Mouse (Mus musculus): ENCODE measurements around the gene Vwa8. TPM values are rescaled to one million over a fixed set of nuclear protein-coding genes. Genes with fewer than 3 reads are reported as not detected.

Gene Vwa8
- total and polyA plus RNA-seq, 3 experiments = 12.4 to 17.5 (median 15.9) TPM

- Histone ChIP-seq H3K27ac (ENCODE audit: insufficient read depth, low read depth) (no peak overlapping the region), H3K36me3 (replicated peaks in 1 of 2; ENCODE audit: control insufficient read depth in 1 of 2, insufficient read depth in 1 of 2, low read length in 1 of 2) (no peaks in the 10 kb centered on the region), H3K4me1 (ENCODE audit: control insufficient read depth in 1 of 2, insufficient read depth in 2 of 2) (peaks cover 0 to 28% of the 10 kb centered on the region in 2 experiments; a peak in 2 of 4 replicates), H3K4me2 (ENCODE audit: insufficient read depth, low read depth, poor library complexity, severe bottlenecking) (no peak overlapping the region), H3K27me3 (replicated peaks) (no peaks in the 10 kb centered on the region), H3K9me3 (replicated peaks; ENCODE audit: low read length) (no peaks in the 10 kb centered on the region), H3K79me2 (replicated peaks; ENCODE audit: control insufficient read depth, extremely low read depth, insufficient read depth, poor library complexity, severe bottlenecking) (no peaks in the 10 kb centered on the region), H3K4me3 (replicated peaks in 1 of 3; ENCODE audit: low read depth in 2 of 3, low read length in 2 of 3, poor library complexity in 1 of 3) (no peak overlapping the region), H3K9ac (ENCODE audit: insufficient read depth, low read depth) (no peak overlapping the region)
- no peak for TF ChIP-seq TCF12 (IDR thresholded peaks at IDR 0.05; ENCODE audit: low read depth, low read length)
- no peak for TF ChIP-seq RCOR1 (conservative IDR thresholded peaks at IDR 0.05; ENCODE audit: low read depth, low read length)
- no peak for TF ChIP-seq GABPA (IDR thresholded peaks at IDR 0.05; ENCODE audit: insufficient replicate concordance, low read depth, low read length)
- no peak for TF ChIP-seq SIN3A (IDR thresholded peaks at IDR 0.05; ENCODE audit: low read length)
- TF ChIP-seq E2F4 (IDR thresholded peaks at IDR 0.05; ENCODE audit: insufficient replicate concordance, low read depth, low read length) = no peak
- no peak for TF ChIP-seq JUN (IDR thresholded peaks at IDR 0.05; ENCODE audit: insufficient read depth, low read depth, low read length)
- no peak for TF ChIP-seq ZKSCAN1 (IDR thresholded peaks at IDR 0.05; ENCODE audit: borderline replicate concordance, low read depth, low read length)
- TF ChIP-seq MXI1 (IDR thresholded peaks at IDR 0.05; ENCODE audit: low read depth, low read length) = no peak
- TF ChIP-seq MAX (IDR thresholded peaks at IDR 0.05; ENCODE audit: low read length) = no peak
- no peak for TF ChIP-seq CTCF (conservative IDR thresholded peaks at IDR 0.05 in 1 of 2, IDR thresholded peaks at IDR 0.05 in 1 of 2; ENCODE audit: low read depth in 2 of 2, low read length in 2 of 2)
- TF ChIP-seq USF1 (IDR thresholded peaks at IDR 0.05; ENCODE audit: low read depth, low read length) = no peak
- no peak for TF ChIP-seq JUND (conservative IDR thresholded peaks at IDR 0.05; ENCODE audit: low read depth, low read length)
- no peak for TF ChIP-seq SMC3 (IDR thresholded peaks at IDR 0.05; ENCODE audit: low read depth, low read length)
- TF ChIP-seq ETS1 (conservative IDR thresholded peaks at IDR 0.05; ENCODE audit: low read depth, low read length) = no peak
- no peak for TF ChIP-seq MAZ (IDR thresholded peaks at IDR 0.05; ENCODE audit: low read depth, low read length)
- no peak for TF ChIP-seq HCFC1 (IDR thresholded peaks at IDR 0.05; ENCODE audit: low read depth, low read length)
- in situ Hi-C loops (cut with MboI; ENCODE audit: low pct_ligation_motif_present, low pct_unique_long_range_greater_than_20kb, low sequenced_read_pairs) (no loop called here), dilution Hi-C loops (cut with MboI; ENCODE audit: extremely low pct_ligation_motif_present, extremely low pct_unique_long_range_greater_than_20kb, low sequenced_read_pairs) (no loop called here)
- no peak for DNase-seq (ENCODE audit: extremely low read depth)
Measured at GRCm38 (mm10) chr14:78803924-78804323, 44.9 kb upstream of the Vwa8 start.

- DNase-seq (ENCODE audit: extremely low read depth) = no peak
- TF ChIP-seq MXI1 (IDR thresholded peaks at IDR 0.05; ENCODE audit: low read depth, low read length) (no peak), MAX (IDR thresholded peaks at IDR 0.05; ENCODE audit: low read length) (no peak), NELFE (IDR thresholded peaks at IDR 0.05; ENCODE audit: low read depth, low read length) (no peak), E2F4 (IDR thresholded peaks at IDR 0.05; ENCODE audit: insufficient replicate concordance, low read depth, low read length) (no peak), CTCF (conservative IDR thresholded peaks at IDR 0.05 in 1 of 2, IDR thresholded peaks at IDR 0.05 in 1 of 2; ENCODE audit: low read depth in 2 of 2, low read length in 2 of 2) (no peak), SMC3 (IDR thresholded peaks at IDR 0.05; ENCODE audit: low read depth, low read length) (no peak), JUND (conservative IDR thresholded peaks at IDR 0.05; ENCODE audit: low read depth, low read length) (no peak)
- in situ Hi-C loops (cut with MboI; ENCODE audit: low pct_ligation_motif_present, low pct_unique_long_range_greater_than_20kb, low sequenced_read_pairs) = loop anchor here (5.0 kb wide), 1 partner anchor 61 kb away; no protein-coding TSS in a partner anchor
- H3K9me3 ChIP-seq (replicated peaks; ENCODE audit: low read length) = no peaks in the 10 kb centered on the region
- no peaks in the 10 kb centered on the region for H3K79me2 ChIP-seq (replicated peaks; ENCODE audit: control insufficient read depth, extremely low read depth, insufficient read depth, poor library complexity, severe bottlenecking)
- H3K27ac ChIP-seq (ENCODE audit: insufficient read depth, low read depth) = no peak overlapping the region
- H3K9ac ChIP-seq (ENCODE audit: insufficient read depth, low read depth) = no peak overlapping the region
- H3K36me3 ChIP-seq (replicated peaks in 1 of 2; ENCODE audit: control insufficient read depth in 1 of 2, insufficient read depth in 1 of 2, low read length in 1 of 2) = no peaks in the 10 kb centered on the region
- no peaks in the 10 kb centered on the region for H3K27me3 ChIP-seq (replicated peaks)
- no peaks in the 10 kb centered on the region for H3K4me1 ChIP-seq (ENCODE audit: control insufficient read depth in 1 of 2, insufficient read depth in 2 of 2)
- H3K4me3 ChIP-seq (replicated peaks in 1 of 3; ENCODE audit: low read depth in 2 of 3, low read length in 2 of 3, poor library complexity in 1 of 3) = no peak overlapping the region
- dilution Hi-C loops (cut with MboI; ENCODE audit: extremely low pct_ligation_motif_present, extremely low pct_unique_long_range_greater_than_20kb, low sequenced_read_pairs) = no loop called here
- H3K4me2 ChIP-seq (ENCODE audit: insufficient read depth, low read depth, poor library complexity, severe bottlenecking) = no peak overlapping the region
Measured at GRCm38 (mm10) chr14:78812896-78813295, 36.0 kb upstream of the Vwa8 start.

Data from CH12.LX (cell line).